Mouse (Mus musculus) neutrophil, adult 59 days (primary cell): ENCODE results near the gene Smim10l2a. TPM values are rescaled to one million over a fixed set of nuclear protein-coding genes. Genes with fewer than 3 reads are reported as not detected.

Experiments
- total RNA-seq, 2 experiments: library from RNA; stranded (reverse); gene quantifications; 1 replicate in 1 of 2; 2 replicates in 1 of 2; pipeline ENCODE4 v1.2.4; 2023

Gene Smim10l2a
- total RNA-seq = not detected

GRCm38 (mm10) chrX:56374431-56375128 is at the start of gene Smim10l2a:
Smim10l2a (plus strand) TSS chrX:56374586.

GRCm38 (mm10) chrX:56346176-56346931 is 28.0 kb upstream of the Smim10l2a start, which contains the start of gene Zfp449:
Zfp449 (plus strand) TSS chrX:56346400.

Other genes starting within 250 kb of the Smim10l2a start
- gene 3830403N18Rik, start 238.0 kb upstream of the Smim10l2a start, total RNA-seq = under 1 TPM in 1 of 2 experiments, not detected in 1; 0.66 TPM
- gene Gm773, start 161.7 kb upstream of the Smim10l2a start, total RNA-seq = not detected
- gene Zfp449, start 28.2 kb upstream of the Smim10l2a start, total RNA-seq = under 1 TPM; 0.20 to 0.49 TPM
- gene Gm2174, start 73.4 kb downstream of the Smim10l2a start, total RNA-seq = not detected
- 100 to 1,000 TPM in 1 of 2 experiments, 10 to 100 TPM in 1; 88.6 to 116 TPM for gene Ints6l, start 80.3 kb downstream of the Smim10l2a start, total RNA-seq
- not detected for gene Gm10477, start 150.2 kb downstream of the Smim10l2a start, total RNA-seq
- not detected for gene Gm648, start 175.0 kb downstream of the Smim10l2a start, total RNA-seq
- gene Mmgt1, start 223.5 kb downstream of the Smim10l2a start, total RNA-seq = 10 to 100 TPM; 10.1 to 11.4 TPM
- 10 to 100 TPM in 1 of 2 experiments, 1 to 10 TPM in 1; 7.9 to 16.7 TPM for gene Slc9a6, start 235.2 kb downstream of the Smim10l2a start, total RNA-seq